Comparison of ENCODE assay signal across 9 mouse cellular contexts in genomic region chr6:53958321-53958720, GRCm38 (mm10). TPM values are rescaled to one million over a fixed set of nuclear protein-coding genes. Genes with fewer than 3 reads are reported as not detected.
DNase-seq lines count a peak whose midpoint lies in the region; ATAC-seq lines count a peak whose summit lies in the region.
"Had no signal": no experiment of that assay in that cellular context is flagged by ENCODE, and none has a peak within 500 bp of the region (broad histone marks: within the 10 kb centered on the region; RNA-seq: fewer than 3 reads in every experiment).

No protein-coding gene starts in this region.

- peak overlapping the region; percentile 29; the same call in 1 of the 2 replicates for H3K4me2 ChIP-seq in hindbrain, embryonic 12.5 days (replicated peaks)

- no peak overlapping the region for H3K9ac ChIP-seq in hindbrain, embryonic 12.5 days

- 0 out of 2 replicates have a peak, but pooled peaks cover 5% of the 10 kb centered on the region for H3K4me1 ChIP-seq in hindbrain, embryonic 12.5 days

- no peak overlapping the region for H3K27ac ChIP-seq in hindbrain, embryonic 12.5 days
- H3K27ac ChIP-seq: macrophage had no signal

- no peaks in the 10 kb centered on the region for H3K36me3 ChIP-seq in hindbrain, embryonic 12.5 days

- no peaks in the 10 kb centered on the region for H3K9me3 ChIP-seq in hindbrain, embryonic 12.5 days (replicated peaks)

- no peaks in the 10 kb centered on the region for H3K27me3 ChIP-seq in hindbrain, embryonic 12.5 days

- peak; percentile 83 for DNase-seq in NIH3T3 (ENCODE audit: low read depth)
- DNase-seq in cerebellum, adult 9-10 months, result peak; percentile 81
- peak; percentile 55 to 75 for DNase-seq in frontal cortex, postnatal 10 days (ENCODE audit: low spot score in 2 of 2)
- DNase-seq in layer of hippocampus, postnatal 14 days (ENCODE audit: low spot score in 2 of 2), result peak; percentile 69 to 87
- DNase-seq in lung, postnatal 14 days, result peak; percentile 90
- DNase-seq in right cerebral cortex, adult 2 months (ENCODE audit: low spot score in 2 of 2), result peak; percentile 66 to 82
- peak; percentile 81 for DNase-seq in urinary bladder, postnatal 25 days (ENCODE audit: low spot score)

- ATAC-seq in hindbrain, embryonic 12.5 days (ENCODE audit: low FRiP score), result no peak

- 16% methylated on average over 7 of the region's 7 CpGs for WGBS in hindbrain, embryonic 12.5 days

- no peak overlapping the region for H3K4me3 ChIP-seq in hindbrain, embryonic 12.5 days

RNA-seq across cellular contexts. Expression of gene Cpvl, which starts 20.1 kb away (rescaled TPM):
- not detected in 2 replicates for polyA plus RNA-seq in hindbrain, embryonic 12.5 days (2016; fragmentation: Nextera tagmentation; extraction: Ambion mirVana)
- total RNA-seq in layer of hippocampus, postnatal 14 days (2021), result under 1 TPM in 1 of 2 experiments, not detected in 1; 0.30 TPM
- polyA plus RNA-seq: macrophage had no signal
